Mouse (Mus musculus): ENCODE data around the gene Zyg11a. TPM values are rescaled to one million over a fixed set of nuclear protein-coding genes. Genes with fewer than 3 reads are reported as not detected.
"Not testable (repeated sequence)": the region's sequence is repeated elsewhere in the genome, so short reads cannot be mapped to it uniquely, and the experiment has no call there.

The Zyg11a gene
- total RNA-seq, 2 experiments from 2014 or later: 0.28 to 0.67 TPM

- DNase-seq: no peak
- intact Hi-C loops (cut with DNase I): loop anchor here (10.0 kb wide), 1 partner anchor 163 kb away; the partner anchor contains the start of gene Coa7
These were observed 55.9 kb downstream of the Zyg11a start for GRCm38 (mm10) chr4:108161936-108162335.

GRCm38 (mm10) chr4:108155141-108155540 is 62.7 kb downstream of the Zyg11a start:
- intact Hi-C loops (cut with DNase I); DNase-seq: not testable (repeated sequence)

- DNase-seq; intact Hi-C loops (cut with DNase I): not testable (repeated sequence)
These were observed 72.3 kb downstream of the Zyg11a start for GRCm38 (mm10) chr4:108145554-108145953.

- intact Hi-C loops (cut with DNase I): no loop called here
- no peak for DNase-seq
These were observed 73.0 kb downstream of the Zyg11a start, which contains the start of gene Scp2 for GRCm38 (mm10) chr4:108144880-108145279. Gene Scp2 (minus strand): TSS chr4:108144998.

GRCm38 (mm10) chr4:108143778-108144177 is 74.1 kb downstream of the Zyg11a start:
- intact Hi-C loops (cut with DNase I): no loop called here
- DNase-seq: no peak

- intact Hi-C loops (cut with DNase I); DNase-seq: not testable (repeated sequence)
These were observed 74.7 kb downstream of the Zyg11a start for GRCm38 (mm10) chr4:108143178-108143577.

GRCm38 (mm10) chr4:108136938-108137337 is 80.9 kb downstream of the Zyg11a start:
- intact Hi-C loops (cut with DNase I): no loop called here
- DNase-seq: no peak

Other genes with a start within 250 kb of the Zyg11a start
- under 1 TPM; 0.13 to 0.37 TPM for gene Slc1a7, start 249.7 kb downstream of the Zyg11a start, total RNA-seq (2021)
- 1 to 10 TPM; 9.2 to 9.9 TPM for gene Podn, start 121.6 kb downstream of the Zyg11a start, total RNA-seq (2021)
- gene Scp2, start 73.0 kb downstream of the Zyg11a start, total RNA-seq (2021): 100 to 1,000 TPM; 141 to 145 TPM
- 1 to 10 TPM; 6.0 to 6.1 TPM for gene Echdc2, start 52.6 kb downstream of the Zyg11a start, total RNA-seq (2021)
- gene Zyg11b, start 83.0 kb upstream of the Zyg11a start, total RNA-seq (2021): 10 to 100 TPM; 52.7 to 60.2 TPM
- gene Coa7, start 110.1 kb upstream of the Zyg11a start, total RNA-seq (2021): 10 to 100 TPM; 35.5 to 39.9 TPM
- gene Shisal2a, start 165.3 kb upstream of the Zyg11a start, total RNA-seq (2021): not detected
- gene Gpx7, start 188.9 kb upstream of the Zyg11a start, total RNA-seq (2021): 1 to 10 TPM; 5.7 to 6.0 TPM
- 10 to 100 TPM; 15.7 to 23.2 TPM for gene Tut4, start 241.4 kb upstream of the Zyg11a start, total RNA-seq (2021)